Mouse (Mus musculus): Measurements from ENCODE around the gene Golga7b.

The Golga7b gene

DNA sequence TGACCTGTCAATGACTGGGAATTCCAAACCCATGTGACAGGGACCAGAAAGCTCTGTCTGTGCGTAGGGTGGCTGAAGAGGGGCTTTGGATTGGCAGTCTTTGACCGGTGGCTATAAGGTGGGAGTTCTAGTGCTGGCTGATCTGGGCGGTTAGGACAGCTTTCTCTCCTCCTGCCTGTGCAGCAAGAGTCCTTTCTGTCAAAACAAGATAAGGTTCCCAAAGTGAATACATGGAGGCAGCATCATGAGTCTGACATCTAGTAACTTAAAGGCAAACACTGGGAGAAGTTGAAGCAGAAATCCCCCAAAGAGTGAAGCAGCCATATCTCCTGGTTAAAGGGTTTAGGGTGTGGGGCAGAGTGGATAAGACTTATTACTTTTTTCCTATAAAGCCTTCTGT lies at the start of gene Golga7b:
Gene Golga7b (plus strand): TSS at position 56 of the 400 bp plus-strand sequence.
- DNase-seq = no peak

DNA sequence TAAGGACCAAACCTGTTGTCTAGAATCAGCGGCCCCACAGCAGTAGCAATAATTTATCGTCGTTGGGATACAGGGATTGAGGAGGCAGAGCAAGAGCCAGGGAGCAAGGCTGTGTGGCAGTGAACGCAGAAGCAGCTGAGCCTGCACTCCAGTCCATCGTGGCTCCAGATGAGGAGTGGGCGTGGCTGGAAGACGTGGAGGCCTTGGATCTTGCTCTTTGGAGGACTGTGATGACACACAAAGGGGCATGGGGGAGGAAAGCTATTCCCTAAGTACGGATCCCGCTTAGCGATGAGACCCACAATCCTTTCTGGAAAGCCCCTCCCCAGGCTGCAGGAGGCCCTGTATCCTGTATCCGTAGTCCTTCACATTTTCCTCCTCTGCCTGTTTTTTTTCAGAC lies 49.3 kb upstream of the Golga7b start:
- no peak for DNase-seq

DNA sequence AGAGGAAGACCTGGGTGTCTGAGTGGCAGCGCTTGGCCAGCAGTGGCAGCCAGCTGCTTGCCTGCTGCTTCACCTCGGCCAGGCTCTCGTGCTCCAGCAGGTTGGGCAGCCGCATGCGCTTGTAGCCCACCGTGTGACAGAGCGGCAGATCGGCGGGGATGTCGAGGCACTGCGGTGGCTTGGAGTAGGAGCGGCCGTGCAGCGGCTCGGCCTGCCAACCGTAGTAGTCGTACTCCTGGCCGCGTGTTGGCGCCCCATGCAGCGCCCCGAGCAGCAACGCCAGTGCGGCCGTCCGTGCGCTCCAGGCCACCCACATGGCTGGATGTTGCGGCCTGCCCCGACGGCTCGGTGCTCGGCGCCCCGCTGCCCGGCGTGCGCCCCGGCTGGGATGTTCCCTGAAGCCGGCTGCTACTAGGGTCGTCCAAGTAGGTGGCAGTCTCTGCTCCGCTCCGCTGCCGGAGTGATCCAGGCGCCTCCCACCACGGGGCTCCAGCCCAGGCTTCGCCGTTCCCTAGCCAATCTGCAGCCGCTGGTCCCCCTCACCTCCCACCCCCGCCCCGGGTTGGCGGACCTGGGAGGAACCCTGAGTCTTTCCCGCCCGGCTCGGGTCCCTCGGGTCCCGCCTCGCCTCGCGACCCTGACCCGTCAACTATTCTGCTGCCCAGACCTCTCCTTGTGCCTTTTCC lies 45.5 kb upstream of the Golga7b start, which contains the start of gene Sfrp5:
Gene Sfrp5 (minus strand): TSS at position 557 of the 686 bp plus-strand sequence.
- DNase-seq = no peak

DNA sequence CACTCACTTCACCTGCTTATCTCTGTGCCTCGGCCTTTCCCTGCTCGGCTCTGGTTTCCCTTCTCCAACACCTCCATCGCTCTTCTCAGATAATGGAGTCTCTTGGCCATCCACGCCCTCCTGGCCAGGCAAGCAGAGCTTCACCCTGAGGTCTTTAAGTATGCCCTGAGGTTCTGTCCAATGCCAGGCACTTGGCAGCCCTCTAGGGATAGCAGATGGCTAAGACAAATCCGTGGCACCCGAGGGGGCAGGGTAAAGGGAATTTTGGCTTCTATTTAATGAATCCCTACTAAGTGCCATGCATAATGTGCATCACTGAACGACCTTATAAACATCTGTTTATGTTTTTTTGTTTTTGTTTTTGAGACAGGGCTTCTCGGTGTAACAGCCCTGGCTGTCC lies 44.9 kb upstream of the Golga7b start:
- no peak for DNase-seq

DNA sequence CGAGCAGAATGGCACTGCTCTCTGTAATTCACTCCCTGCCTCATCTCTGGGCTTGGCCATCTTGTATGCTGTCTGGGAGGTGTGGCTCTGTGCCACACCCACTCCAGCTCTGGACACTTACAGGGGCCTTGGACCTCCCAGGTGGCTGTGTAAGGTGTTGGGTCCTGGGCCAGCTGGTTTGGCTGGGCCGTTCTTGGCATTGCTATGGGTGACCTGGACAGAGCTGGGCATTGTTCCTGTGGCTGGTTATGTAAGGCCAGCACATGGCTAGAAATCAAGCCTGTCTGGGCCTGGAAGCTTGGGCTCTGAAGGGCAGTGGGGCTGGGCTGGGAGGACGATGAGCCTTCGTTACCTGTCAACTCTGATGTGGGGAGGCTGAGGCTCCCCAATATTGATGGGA lies 43.1 kb upstream of the Golga7b start:
- peak in 1 of 2 experiments; percentile 8 for DNase-seq

DNA sequence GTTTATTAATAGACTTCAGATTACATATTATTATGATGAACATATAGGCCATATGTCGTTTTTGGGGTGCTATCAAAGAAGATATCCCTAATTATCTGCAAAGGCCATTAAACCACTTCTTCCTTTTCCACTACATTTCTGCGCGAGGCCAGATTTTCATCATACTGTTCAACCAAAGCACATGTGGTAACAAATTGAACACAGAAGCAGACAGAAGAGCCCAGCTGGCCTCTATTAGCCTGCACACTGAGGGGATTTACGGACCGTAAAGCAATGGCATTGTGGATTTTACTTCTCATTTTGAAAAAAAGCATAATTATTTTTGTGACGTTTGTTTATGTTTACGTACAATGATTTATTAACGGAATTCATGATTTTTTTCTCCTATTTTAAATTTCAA lies 42.2 kb upstream of the Golga7b start:
- DNase-seq = no peak

DNA sequence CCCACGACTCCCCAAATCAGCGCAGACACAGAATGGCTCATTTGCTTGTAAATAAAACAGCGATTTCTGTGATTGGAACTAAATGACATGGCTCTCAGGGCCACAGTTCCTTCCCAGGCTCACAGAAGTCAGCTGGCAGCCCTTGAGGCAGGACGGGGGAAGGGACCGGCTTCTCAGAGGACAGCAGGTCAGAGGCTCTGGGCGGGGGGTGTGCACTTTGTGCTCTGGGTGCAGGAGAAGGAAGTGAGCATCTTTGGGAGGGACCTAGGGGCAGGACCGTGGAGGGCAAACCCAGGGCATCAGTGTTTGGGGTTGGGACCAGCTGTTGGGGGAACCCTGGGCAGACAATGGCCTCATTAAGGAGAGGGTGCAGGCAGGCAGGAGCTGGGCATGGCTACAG lies 37.9 kb upstream of the Golga7b start:
- DNase-seq = no peak

DNA sequence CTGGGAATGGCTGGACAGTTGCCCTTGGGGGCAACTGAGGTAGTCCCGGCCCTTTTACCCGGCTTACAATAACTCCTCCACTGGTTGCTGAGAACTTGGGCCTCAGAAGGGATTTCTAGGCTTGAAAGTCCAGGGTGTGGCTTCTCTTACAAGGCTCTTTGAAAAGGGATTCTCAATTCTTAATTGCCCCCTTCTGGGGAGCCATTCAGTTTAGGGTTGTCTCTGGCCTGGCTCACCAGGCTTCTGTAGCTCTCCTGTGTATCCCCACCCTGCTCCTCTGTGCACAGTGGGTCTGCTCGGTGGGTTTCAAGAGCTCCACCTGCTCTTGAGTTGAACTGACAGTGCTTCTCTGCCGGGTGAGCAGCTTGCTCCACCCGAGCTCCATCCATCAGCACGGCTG lies 37.4 kb upstream of the Golga7b start:
- DNase-seq = no peak

DNA sequence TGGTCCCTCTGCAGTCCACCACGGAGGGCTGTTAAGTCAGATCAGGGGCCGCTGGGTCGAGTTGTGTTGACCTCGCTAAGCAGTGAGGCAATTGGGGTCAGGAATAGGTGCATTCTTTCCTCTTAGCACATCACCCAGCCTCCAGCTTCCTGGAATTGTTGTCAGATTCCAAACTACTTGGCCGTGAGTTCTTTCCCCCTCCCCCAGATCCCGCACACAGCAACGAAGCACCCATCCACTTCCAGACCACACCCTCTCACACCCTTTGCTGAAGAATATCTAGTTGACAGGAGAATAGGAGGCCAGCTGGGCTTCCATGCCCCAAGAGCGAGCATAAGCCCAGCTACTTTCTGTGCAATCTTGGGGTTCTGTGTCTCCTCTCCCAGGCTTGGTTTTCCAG lies 35.4 kb upstream of the Golga7b start:
- DNase-seq = no peak

DNA sequence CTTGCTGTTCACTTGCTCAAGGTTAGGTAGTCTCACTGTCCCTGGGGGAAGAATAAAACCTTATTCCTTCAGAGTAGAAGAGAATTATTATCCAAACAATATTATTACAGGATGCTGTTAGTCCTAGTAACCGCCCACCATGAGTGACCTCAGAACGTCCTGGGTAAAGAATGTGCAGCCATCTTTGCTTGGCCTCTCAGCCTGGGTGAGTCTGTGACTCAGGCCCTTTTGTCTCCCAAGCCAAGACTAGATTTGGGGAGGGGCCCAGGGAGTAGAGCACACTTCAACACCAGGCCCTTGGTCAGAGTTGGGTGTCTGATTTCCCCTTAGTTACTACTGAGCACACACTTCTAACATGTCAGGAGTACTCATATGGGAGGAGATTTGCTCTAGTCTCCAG lies 32.8 kb upstream of the Golga7b start:
- DNase-seq = no peak

DNA sequence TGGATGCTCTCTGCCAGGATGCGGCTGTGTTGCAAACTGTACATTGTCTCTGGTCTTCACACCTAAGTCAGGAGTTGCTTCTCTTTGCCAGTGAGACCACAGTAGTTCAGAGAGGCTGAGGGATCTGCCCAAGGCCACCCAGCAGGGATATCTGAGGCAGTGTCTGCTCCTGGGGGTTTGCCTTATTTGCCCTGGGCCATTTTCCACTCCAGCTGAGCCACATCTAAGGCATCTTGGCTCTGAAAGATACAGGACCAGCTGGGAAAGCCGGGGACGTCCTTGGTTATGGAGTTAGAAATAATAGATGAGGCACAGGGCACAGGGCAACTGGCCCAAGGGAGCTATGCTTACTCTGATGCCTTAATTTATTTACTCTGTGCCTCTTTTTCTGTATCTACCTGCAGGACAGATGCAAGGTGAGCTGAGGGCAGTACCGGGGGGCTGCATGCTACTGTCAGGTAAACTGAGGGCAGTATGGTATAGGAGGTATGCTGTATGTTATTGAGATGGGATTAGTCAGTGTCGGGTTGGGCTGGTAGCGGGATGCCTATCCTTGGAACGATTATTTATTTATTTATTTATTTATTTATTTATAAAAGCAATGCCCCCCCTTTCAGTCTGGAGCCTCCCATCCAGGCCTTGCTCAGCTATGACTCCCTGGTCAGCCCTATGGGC lies 30.5 kb upstream of the Golga7b start:
- DNase-seq = no peak

DNA sequence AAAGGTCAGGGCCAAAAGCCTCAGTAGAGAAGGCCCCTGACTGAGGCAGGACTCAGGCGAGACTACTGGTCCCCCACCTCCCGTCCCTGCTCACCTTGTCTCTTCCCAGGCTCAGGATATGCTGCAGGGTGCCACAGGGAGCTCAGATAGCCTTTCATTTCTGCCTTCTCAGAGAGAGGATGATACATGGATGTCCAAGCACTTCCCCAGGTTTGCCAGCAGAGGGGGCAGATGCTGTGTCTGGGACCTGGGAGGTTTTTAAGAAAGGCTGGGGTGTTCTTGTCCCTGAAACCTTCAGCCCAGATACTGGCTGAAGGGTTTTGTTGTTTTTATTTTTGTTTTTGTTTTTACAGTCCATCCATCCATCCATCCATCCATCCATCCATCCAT lies 30.0 kb upstream of the Golga7b start:
- peak in 1 of 2 experiments; percentile 42 for DNase-seq

DNA sequence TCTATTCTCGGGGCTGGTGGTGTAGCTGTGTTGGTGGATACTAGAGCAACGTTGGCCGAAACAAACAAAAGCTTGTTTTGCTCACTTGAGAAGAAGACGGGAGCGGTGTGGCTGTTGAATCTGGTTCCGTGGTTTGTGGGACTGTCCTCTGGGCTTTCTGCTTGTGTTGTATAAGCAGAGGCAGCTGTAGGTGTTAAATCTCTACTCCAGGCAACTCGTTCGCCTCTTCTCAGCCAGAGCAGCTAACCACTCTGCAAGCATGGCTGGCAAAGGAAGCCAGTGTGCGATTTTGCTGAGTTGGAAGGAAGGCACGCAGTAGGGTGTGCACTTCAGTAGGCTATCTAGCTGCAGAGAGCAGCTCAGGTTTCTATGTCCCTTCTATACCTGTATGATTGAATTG lies 20.9 kb upstream of the Golga7b start:
- no peak for DNase-seq

DNA sequence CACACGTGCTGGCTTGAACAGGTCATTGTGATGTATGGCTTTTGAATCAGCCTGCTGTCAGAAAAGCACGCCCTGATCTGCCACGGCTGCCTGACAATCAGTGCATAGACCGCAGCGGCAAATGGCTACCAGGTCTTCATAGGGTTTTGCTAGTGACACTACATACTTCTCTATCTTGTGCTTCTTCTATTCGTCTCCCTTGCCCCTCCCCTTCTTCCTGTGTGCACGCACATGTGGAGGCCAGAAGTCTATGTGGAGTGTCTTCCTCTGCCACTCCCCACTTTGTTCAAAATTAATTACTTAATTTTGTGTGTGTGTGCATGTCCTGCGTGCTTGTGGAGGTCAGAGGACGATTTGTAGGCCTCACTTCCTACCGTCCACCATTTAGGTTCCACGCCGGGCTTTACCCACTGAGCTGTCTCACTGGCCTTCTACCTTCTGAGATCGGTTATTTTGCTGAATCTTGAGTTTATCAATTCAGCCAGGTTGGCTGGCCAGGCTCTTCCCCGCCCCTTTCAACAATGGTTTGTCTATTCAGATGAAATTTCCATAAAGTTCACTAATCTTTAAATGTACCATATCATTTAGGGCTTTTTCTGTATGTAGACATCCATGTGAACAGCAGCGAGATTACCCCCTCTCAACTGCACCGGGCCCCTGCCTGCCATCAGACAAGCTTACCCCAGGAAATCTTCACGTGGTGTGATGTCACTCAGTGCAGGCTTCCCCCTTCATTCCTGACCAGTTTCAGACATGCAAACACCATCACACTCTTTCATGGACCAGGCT lies 17.7 kb upstream of the Golga7b start:
- DNase-seq = no peak

DNA sequence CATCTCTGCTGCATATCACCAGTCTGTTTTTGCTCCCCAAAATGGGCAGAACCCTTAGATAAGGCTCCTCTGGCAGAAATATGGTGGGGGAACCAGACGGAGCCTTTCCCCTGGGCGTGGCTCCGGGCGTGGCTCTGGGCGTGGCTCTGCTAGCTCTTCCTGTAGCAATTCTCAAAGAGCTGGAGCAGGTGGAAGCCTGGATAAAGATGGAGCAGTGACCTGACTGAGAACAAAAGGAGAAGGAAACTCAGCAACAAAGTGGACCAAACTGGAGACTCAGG lies 17.1 kb upstream of the Golga7b start:
- DNase-seq = no peak

DNA sequence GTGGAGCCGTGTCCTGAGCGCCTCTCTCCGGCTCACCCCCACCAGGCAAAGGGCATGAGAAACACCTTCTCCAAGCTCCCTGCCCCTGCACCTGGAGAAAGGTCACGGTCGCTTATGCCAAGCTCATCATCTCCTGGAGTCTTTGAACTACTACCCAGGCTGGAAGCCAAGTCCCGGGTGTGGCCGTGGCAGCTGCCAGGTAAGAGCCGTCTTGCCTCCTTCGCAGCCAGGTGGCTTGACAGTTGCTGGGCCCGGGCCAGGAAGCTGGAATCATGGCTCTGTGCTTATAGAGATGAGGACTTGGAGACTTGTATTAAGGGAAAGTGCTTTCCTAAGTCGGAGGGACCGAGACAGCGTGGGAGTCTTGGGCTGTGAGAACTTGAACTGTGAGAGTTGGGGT lies 16.4 kb upstream of the Golga7b start:
- DNase-seq = peak; percentile 4 to 18

DNA sequence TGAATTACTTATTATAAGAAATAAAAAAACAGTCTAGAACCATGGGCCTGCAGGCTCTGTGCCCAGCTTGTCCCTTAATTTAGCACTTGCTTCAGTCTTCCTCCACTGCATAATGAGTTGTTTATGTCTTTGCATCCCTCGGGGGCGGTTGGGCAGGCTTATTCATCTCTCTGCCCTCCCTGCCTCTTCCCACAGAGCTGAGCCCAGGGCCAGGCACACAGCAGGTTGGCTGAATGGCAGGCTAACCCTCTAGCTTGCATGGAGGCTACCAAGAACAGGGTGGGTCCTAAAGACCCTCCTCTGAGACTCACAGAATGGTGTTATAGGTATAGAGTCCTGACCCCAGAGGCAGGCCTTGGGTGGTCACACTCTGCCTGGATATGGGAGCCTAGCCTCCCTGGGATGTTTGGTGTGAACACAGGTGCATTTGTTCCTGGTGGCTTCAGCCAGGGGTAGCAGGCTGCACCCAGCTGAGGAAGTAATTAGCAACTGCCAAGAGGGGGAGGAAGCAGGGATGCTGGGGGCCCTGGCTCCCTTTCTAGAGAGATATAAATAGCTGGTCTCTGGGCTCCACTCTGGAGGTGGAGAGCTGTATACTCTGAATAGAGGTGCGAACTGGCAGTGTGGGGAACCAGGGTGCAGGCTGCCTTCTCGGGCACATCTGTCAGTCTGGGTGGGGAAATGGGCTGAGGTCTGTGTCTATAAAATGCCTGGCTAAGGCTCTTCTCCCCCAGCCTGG lies 9.6 kb upstream of the Golga7b start:
- DNase-seq = no peak

DNA sequence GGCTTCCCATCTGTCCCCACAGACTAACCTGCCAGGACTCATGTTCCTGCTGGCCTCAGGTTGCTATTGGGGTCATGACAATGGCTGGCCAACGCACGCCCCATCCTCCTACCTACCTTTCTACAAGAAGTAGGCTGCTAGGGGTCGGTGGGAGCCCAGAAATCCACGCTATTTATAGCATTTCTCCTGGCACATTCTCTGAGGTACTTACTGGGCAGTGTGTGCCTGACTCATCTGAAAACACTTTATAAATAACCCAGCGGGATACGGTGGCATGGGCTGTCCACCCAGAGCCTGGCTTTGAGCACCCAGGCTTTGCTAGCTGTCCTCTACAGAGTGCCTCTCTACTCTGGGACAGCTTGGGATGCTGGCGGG lies 9.0 kb upstream of the Golga7b start:
- no peak for DNase-seq

DNA sequence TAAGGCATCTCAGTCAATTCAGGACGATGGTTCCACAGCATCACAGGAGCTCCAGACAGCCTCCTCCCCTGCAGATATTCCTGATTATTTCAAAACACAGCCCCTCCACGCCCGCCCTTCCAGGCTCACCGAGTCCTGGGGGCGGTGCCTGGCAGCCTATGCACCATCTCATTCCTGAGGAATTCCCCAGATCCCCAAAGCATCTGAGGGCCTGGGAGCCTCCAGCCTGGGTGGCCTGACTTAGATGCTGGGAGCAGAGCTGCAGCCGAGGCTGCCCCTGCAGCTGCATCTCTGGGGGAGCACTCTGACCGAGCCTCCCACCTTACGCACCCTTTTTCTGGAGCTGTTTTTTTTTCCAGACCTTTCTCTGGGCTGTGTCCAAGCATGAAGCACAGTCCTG lies 6.5 kb upstream of the Golga7b start:
- no peak for DNase-seq

DNA sequence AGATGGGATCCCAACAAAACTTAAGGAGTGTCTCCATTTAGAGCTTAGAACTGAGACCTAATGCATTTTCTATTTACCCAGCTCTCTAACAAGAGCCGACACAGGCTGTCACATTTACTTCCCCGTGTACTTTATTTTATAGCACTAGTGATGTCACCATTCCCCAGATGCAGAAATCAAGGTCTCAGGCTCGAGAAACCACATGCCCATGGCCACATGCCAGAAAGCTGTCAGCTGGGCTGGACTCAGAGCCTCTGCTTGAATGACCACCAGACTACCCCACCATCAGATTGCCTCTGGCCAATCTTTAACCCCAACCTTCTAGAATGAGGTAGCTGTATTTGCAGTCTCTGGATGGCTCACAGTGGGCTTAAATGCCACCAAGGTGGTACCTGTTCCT lies 4.0 kb upstream of the Golga7b start:
- no peak for DNase-seq

DNA sequence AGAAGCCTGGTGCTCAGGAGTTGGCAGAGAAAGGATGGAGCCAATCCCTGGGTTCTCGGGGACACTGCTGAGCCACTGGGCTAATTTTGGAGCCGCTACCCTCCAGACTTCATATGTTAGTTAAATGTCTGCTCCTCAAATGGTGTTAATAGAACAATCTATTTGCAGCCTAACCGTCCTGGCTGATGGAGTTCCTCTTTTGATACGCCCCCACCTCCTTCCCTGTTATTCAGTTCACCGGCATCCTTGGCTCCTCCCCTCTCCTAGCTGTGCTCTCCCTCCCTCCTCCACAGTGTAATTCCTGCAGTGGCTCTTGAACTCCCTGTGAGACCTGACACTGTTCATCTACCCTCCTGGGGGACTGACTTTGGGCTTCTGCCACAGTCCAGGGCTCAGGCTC lies 748 bp upstream of the Golga7b start:
- DNase-seq = no peak

DNA sequence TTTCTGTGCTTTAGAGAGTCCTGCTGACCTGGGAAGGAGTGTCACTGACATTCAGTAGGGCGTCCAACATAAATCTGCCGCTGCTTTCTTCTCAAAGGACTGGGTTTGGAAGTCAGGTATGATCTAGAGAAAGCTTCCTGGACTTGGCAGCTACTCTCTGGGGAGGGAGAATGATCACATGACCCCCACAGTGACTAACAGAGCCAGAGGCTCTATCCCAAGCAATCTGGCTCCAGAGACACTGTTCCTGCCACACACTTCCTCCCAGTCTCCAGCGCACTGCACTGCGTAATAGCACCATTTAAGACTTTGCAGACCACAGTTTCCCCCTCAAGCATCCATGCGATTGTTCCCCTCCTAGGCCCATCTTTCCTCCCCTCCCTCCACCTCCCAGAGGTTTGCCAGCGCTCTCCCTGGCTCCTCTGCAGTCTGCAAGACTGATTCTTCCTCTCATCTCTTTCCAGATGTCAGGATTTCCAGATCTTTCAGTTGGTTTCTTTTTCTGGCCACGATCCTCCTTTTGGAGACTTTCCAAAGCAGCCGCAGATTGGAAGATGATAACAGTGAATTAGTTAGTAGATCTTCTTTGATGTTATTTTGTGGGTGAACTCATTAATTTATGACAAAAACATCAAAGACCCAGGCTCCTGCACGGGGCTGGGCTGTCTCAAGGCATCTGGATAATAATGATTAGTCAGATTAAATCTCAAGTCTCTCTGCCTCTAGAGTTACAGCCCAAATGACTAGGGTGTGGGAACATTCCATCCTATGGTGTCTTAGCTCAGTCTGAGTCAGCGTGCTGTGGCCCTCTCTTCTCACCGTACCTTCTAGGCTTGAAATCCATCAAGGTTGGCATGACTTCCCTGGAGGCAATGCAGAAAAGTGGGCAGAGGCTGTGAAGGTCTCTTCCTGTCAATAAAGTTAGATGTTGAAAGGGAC lies 2.9 kb downstream of the Golga7b start:
- DNase-seq = no peak

DNA sequence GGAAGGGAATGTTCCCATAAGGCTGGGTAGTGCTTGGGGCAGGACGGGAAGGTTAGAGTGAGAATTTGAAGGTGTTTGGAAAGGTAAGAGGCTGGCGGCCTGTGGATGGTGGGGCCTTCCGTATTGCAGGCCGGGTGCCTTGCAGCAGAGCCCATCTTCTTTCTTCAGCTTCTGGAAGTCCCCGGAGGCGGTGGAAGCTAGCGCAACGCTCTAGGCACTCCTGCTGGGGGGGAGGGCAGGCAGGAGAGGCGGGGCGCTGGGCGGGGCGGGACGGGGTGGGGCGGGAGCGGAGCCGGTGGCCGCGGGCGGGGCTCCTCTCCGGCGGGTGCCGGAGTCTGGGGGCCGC lies 8.0 kb downstream of the Golga7b start:
- DNase-seq = no peak

Data from kidney, postnatal 36 days (tissue).